Mouse (Mus musculus): Measurements from ENCODE around the gene Mrps18a. TPM values are rescaled to one million over a fixed set of nuclear protein-coding genes. Genes with fewer than 3 reads are reported as not detected.

Gene Mrps18a
- total and polyA plus RNA-seq, 2 experiments from 2014 or later, result 79.4 to 176 TPM

- no peaks in the 10 kb centered on the region for H3K9me3 ChIP-seq (ENCODE audit: low read length)
- no peak overlapping the region for H3K27ac ChIP-seq (ENCODE audit: low read depth, low read length)
- H3K4me3 ChIP-seq (ENCODE audit: low read depth, low read length), result no peak overlapping the region
- no peak overlapping the region for H3K9ac ChIP-seq
- H3K4me1 ChIP-seq (ENCODE audit: insufficient read depth), result no peaks in the 10 kb centered on the region
- WGBS, result 71% methylated on average over 7 of the region's 7 CpGs
- no peak for TF ChIP-seq CTCF (IDR thresholded peaks at IDR 0.05; ENCODE audit: low read depth)
- H3K36me3 ChIP-seq (ENCODE audit: insufficient read depth), result no peaks in the 10 kb centered on the region
- no peak for ATAC-seq
- no peaks in the 10 kb centered on the region for H3K27me3 ChIP-seq (ENCODE audit: insufficient read depth, low read length)
- H3K4me2 ChIP-seq (ENCODE audit: low read depth), result no peak overlapping the region
- DNase-seq, result no peak
Measured at GRCm38 (mm10) chr17:46074398-46075115, 36.2 kb upstream of the Mrps18a start.

- Histone ChIP-seq H3K9me3 (ENCODE audit: low read length) (no peaks in the 10 kb centered on the region), H3K4me1 (ENCODE audit: insufficient read depth) (no peaks in the 10 kb centered on the region), H3K4me2 (ENCODE audit: low read depth) (no peak overlapping the region), H3K27me3 (ENCODE audit: insufficient read depth, low read length) (no peaks in the 10 kb centered on the region), H3K27ac (ENCODE audit: low read depth, low read length) (no peak overlapping the region), H3K9ac (no peak overlapping the region), H3K36me3 (ENCODE audit: insufficient read depth) (no peaks in the 10 kb centered on the region), H3K4me3 (ENCODE audit: low read depth, low read length) (no peak overlapping the region)
- DNase-seq, result no peak
- ATAC-seq, result no peak
- TF ChIP-seq CTCF (IDR thresholded peaks at IDR 0.05; ENCODE audit: low read depth), result peak; percentile 31; the same call in 1 of the 2 replicates
- WGBS, result 61% methylated on average over 3 of the region's 3 CpGs
Measured at GRCm38 (mm10) chr17:46075116-46075485, 35.7 kb upstream of the Mrps18a start.

- H3K4me2 ChIP-seq (ENCODE audit: low read depth), result no peak overlapping the region
- no peaks in the 10 kb centered on the region for H3K4me1 ChIP-seq (ENCODE audit: insufficient read depth)
- no peaks in the 10 kb centered on the region for H3K27me3 ChIP-seq (ENCODE audit: insufficient read depth, low read length)
- H3K27ac ChIP-seq (ENCODE audit: low read depth, low read length), result no peak overlapping the region
- no peak overlapping the region for H3K9ac ChIP-seq
- H3K9me3 ChIP-seq (ENCODE audit: low read length), result no peaks in the 10 kb centered on the region
- H3K4me3 ChIP-seq (ENCODE audit: low read depth, low read length), result no peak overlapping the region
- no peaks in the 10 kb centered on the region for H3K36me3 ChIP-seq (ENCODE audit: insufficient read depth)
- no peak for TF ChIP-seq CTCF (IDR thresholded peaks at IDR 0.05; ENCODE audit: low read depth)
- 71% methylated on average over 5 of the region's 5 CpGs for WGBS
- DNase-seq (no peak), ATAC-seq (no peak)
Measured at GRCm38 (mm10) chr17:46075551-46076259, 35.1 kb upstream of the Mrps18a start.

- Histone ChIP-seq H3K27me3 (ENCODE audit: insufficient read depth, low read length) (no peaks in the 10 kb centered on the region), H3K9ac (no peak overlapping the region), H3K27ac (ENCODE audit: low read depth, low read length) (no peak overlapping the region), H3K4me1 (ENCODE audit: insufficient read depth) (no peaks in the 10 kb centered on the region), H3K4me2 (ENCODE audit: low read depth) (no peak overlapping the region), H3K36me3 (ENCODE audit: insufficient read depth) (no peaks in the 10 kb centered on the region), H3K9me3 (ENCODE audit: low read length) (no peaks in the 10 kb centered on the region), H3K4me3 (ENCODE audit: low read depth, low read length) (no peak overlapping the region)
- TF ChIP-seq CTCF (IDR thresholded peaks at IDR 0.05; ENCODE audit: low read depth), result no peak
- WGBS, result 50% methylated on average over 1 of the region's 1 CpGs
- ATAC-seq, result no peak
- no peak for DNase-seq
Measured at GRCm38 (mm10) chr17:46076260-46076551, 34.6 kb upstream of the Mrps18a start.

- Histone ChIP-seq H3K9ac (no peak overlapping the region), H3K27me3 (ENCODE audit: insufficient read depth, low read length) (no peaks in the 10 kb centered on the region), H3K9me3 (ENCODE audit: low read length) (no peaks in the 10 kb centered on the region), H3K4me2 (ENCODE audit: low read depth) (no peak overlapping the region), H3K4me1 (ENCODE audit: insufficient read depth) (no peaks in the 10 kb centered on the region), H3K36me3 (ENCODE audit: insufficient read depth) (no peaks in the 10 kb centered on the region), H3K4me3 (ENCODE audit: low read depth, low read length) (no peak overlapping the region), H3K27ac (ENCODE audit: low read depth, low read length) (no peak overlapping the region)
- 95% methylated on average over 12 of the region's 12 CpGs for WGBS
- TF ChIP-seq CTCF (IDR thresholded peaks at IDR 0.05; ENCODE audit: low read depth), result no peak
- no peak for DNase-seq
- no peak for ATAC-seq
Measured at GRCm38 (mm10) chr17:46077921-46078534, 32.8 kb upstream of the Mrps18a start.

GRCm38 (mm10) chr17:46079037-46079436 is 31.7 kb upstream of the Mrps18a start:
- Histone ChIP-seq H3K9ac (no peak overlapping the region), H3K9me3 (ENCODE audit: low read length) (no peaks in the 10 kb centered on the region), H3K36me3 (ENCODE audit: insufficient read depth) (no peaks in the 10 kb centered on the region), H3K27me3 (ENCODE audit: insufficient read depth, low read length) (no peaks in the 10 kb centered on the region), H3K4me1 (ENCODE audit: insufficient read depth) (peaks cover 4% of the 10 kb centered on the region; the same call in 1 of the 2 replicates), H3K4me3 (ENCODE audit: low read depth, low read length) (no peak overlapping the region), H3K27ac (ENCODE audit: low read depth, low read length) (no peak overlapping the region), H3K4me2 (ENCODE audit: low read depth) (no peak overlapping the region)
- DNase-seq, result no peak
- no peak for ATAC-seq
- 74% methylated on average over 2 of the region's 2 CpGs for WGBS
- peak; percentile 23; the same call in 1 of the 2 replicates for TF ChIP-seq CTCF (IDR thresholded peaks at IDR 0.05; ENCODE audit: low read depth)

GRCm38 (mm10) chr17:46080388-46080787 is 30.4 kb upstream of the Mrps18a start:
- no peak overlapping the region for H3K4me2 ChIP-seq (ENCODE audit: low read depth)
- no peaks in the 10 kb centered on the region for H3K27me3 ChIP-seq (ENCODE audit: insufficient read depth, low read length)
- no peak for DNase-seq
- H3K4me1 ChIP-seq (ENCODE audit: insufficient read depth), result peaks cover 8% of the 10 kb centered on the region; the same call in 1 of the 2 replicates
- WGBS, result 37% methylated on average over 7 of the region's 7 CpGs
- H3K4me3 ChIP-seq (ENCODE audit: low read depth, low read length), result no peak overlapping the region
- no peak overlapping the region for H3K27ac ChIP-seq (ENCODE audit: low read depth, low read length)
- TF ChIP-seq CTCF (IDR thresholded peaks at IDR 0.05; ENCODE audit: low read depth), result no peak
- no peak for ATAC-seq
- H3K36me3 ChIP-seq (ENCODE audit: insufficient read depth), result no peaks in the 10 kb centered on the region
- no peaks in the 10 kb centered on the region for H3K9me3 ChIP-seq (ENCODE audit: low read length)
- H3K9ac ChIP-seq, result no peak overlapping the region

Data from forebrain, postnatal 0 days (tissue).